Mouse (Mus musculus) intestine, embryonic 14.5 days (tissue): ENCODE measurements around the gene Siah1a. TPM values are rescaled to one million over a fixed set of nuclear protein-coding genes. Genes with fewer than 3 reads are reported as not detected.

Experiments
- ATAC-seq: fragments of 200-750 bp; cut with Nextera tagmentation; replicated peaks from 2 replicates; pipeline ENCODE4 v1.8.0; 2017; ENCODE audit warnings: low read depth, moderate number of reproducible peaks, moderate TSS enrichment, moderate library complexity; ENCODE audit not compliant: low FRiP score, low TSS enrichment
- DNase-seq: peaks from one replicate; pipeline ENCODE4 v3.0.0-alpha.2; 2018; ENCODE audit warnings: low spot score
- H3K27ac ChIP-seq: fragments of 300-500 bp; sonication (generic); 2 replicates; pipeline ENCODE4 v1.5.1; 2014; ENCODE audit warnings: low read depth, mild to moderate bottlenecking, control low read depth
- H3K27me3 ChIP-seq: fragments of 300-500 bp; sonication (generic); replicated peaks from 2 replicates; pipeline ENCODE4 v1.6.1; 2014; ENCODE audit warnings: low read length, control low read depth; ENCODE audit not compliant: control insufficient read depth, insufficient read depth
- H3K36me3 ChIP-seq: fragments of 300-500 bp; sonication (generic); 2 replicates; pipeline ENCODE4 v1.6.1; 2014; ENCODE audit warnings: low read length, control low read depth; ENCODE audit not compliant: control insufficient read depth, insufficient read depth
- H3K4me1 ChIP-seq: fragments of 300-500 bp; sonication (generic); replicated peaks from 2 replicates; pipeline ENCODE4 v1.6.1; 2014; ENCODE audit warnings: low read length, control low read depth, mixed read lengths; ENCODE audit not compliant: control insufficient read depth, insufficient read depth
- H3K4me2 ChIP-seq: fragments of 300-500 bp; sonication (generic); 2 replicates; pipeline ENCODE4 v1.6.1; 2014; ENCODE audit warnings: low read length
- H3K4me3 ChIP-seq: fragments of 300-500 bp; sonication (generic); 2 replicates; pipeline ENCODE4 v1.5.1; 2014; ENCODE audit warnings: low read depth, low read length, control low read depth, mixed read lengths
- H3K9ac ChIP-seq: fragments of 300-500 bp; sonication (generic); 2 replicates; pipeline ENCODE4 v1.6.1; 2014; ENCODE audit warnings: mild to moderate bottlenecking, low read length
- H3K9me3 ChIP-seq: fragments of 300-500 bp; sonication (generic); 2 replicates; pipeline ENCODE4 v1.6.1; 2016; ENCODE audit warnings: low read length, control low read depth; ENCODE audit not compliant: control insufficient read depth
- WGBS: fragments of 180-500 bp; shearing (Covaris S2); extraction: QIAGEN DNeasy Blood & Tissue Kit; methylation state at CpG from one replicate; pipeline ENCODE4 v1.1.7; 2014; 5-methylcytosine and 5-hydroxymethylcytosine counted together
- polyA plus RNA-seq: library from polyadenylated mRNA; unstranded; fragments of >200 nt; fragmentation: Nextera tagmentation; extraction: Ambion mirVana; gene quantifications from 2 replicates; pipeline ENCODE4 v1.2.1, GENCODE M21; 2014

Siah1a gene
- polyA plus RNA-seq, 1 experiment from 2014 or later = 39.2 TPM

GRCm38 (mm10) chr8:86758651-86759050 is 12.9 kb upstream of the Siah1a start:
- Histone ChIP-seq H3K27ac (no peak overlapping the region), H3K4me1 (no peaks in the 10 kb centered on the region), H3K4me3 (no peak overlapping the region), H3K27me3 (peaks cover 10% of the 10 kb centered on the region), H3K36me3 (no peaks in the 10 kb centered on the region), H3K9me3 (no peaks in the 10 kb centered on the region), H3K4me2 (no peak overlapping the region), H3K9ac (no peak overlapping the region)
- DNase-seq (no peak), ATAC-seq (no peak)
- 65% methylated on average over 3 of the region's 3 CpGs for WGBS

DNA sequence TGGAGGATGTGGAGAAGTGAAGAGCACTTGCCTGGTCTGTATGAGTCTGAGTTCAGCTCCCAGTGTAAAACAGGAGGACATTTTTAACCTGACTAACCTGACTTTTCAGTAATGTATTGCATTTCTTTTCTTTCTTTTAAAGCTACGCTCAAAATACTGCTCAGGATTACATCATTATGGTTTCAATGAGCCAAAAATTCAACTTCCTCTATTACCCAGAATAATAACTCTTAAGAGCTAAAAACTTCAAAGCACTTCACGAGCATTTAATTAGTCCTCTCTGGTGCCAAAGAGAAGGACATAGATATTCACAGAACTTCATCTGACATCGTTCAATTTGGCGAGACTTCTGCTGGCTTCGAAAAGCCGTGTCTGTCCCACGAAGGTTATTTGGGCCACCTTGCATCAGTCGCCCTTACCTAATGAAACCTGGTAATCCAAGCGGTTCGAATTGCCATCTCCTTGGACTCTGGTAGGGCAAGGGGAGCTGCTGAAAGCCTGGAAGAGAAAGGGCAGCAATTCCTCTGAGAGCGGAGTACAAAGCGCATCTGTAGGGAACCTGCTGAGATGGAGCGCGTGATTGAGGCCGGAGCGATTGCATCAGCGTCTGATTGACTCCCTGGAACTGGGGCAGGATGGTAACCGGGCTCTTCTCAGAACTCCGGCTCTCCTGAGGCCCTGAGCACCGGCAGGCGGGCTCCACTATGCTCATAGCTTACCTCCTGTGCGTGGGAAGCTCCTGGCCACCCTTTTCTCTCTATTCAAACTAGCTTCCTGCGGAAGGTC is 11.4 kb upstream of the Siah1a start:
- Histone ChIP-seq H3K4me3 (no peak overlapping the region), H3K9me3 (no peaks in the 10 kb centered on the region), H3K4me2 (0 out of 2 replicates have a peak overlapping the region, but pooled peaks have one; percentile 15), H3K27ac (no peak overlapping the region), H3K27me3 (peaks cover 8% of the 10 kb centered on the region; the same call in 1 of the 2 replicates), H3K4me1 (no peaks in the 10 kb centered on the region), H3K36me3 (no peaks in the 10 kb centered on the region), H3K9ac (no peak overlapping the region)
- DNase-seq (no peak), ATAC-seq (no peak)
- 32% methylated on average over 23 of the region's 23 CpGs for WGBS

- DNase-seq (no peak), ATAC-seq (no peak)
- no peak overlapping the region for H3K4me2 ChIP-seq
- H3K36me3 ChIP-seq = no peaks in the 10 kb centered on the region
- WGBS = 44% methylated on average over 2 of the region's 2 CpGs
- no peak overlapping the region for H3K27ac ChIP-seq
- no peaks in the 10 kb centered on the region for H3K9me3 ChIP-seq
- no peak overlapping the region for H3K4me3 ChIP-seq
- H3K9ac ChIP-seq = no peak overlapping the region
- no peaks in the 10 kb centered on the region for H3K27me3 ChIP-seq
- peaks cover 7% of the 10 kb centered on the region for H3K4me1 ChIP-seq
These were observed 4.1 kb upstream of the Siah1a start for GRCm38 (mm10) chr8:86749842-86750241.

DNA sequence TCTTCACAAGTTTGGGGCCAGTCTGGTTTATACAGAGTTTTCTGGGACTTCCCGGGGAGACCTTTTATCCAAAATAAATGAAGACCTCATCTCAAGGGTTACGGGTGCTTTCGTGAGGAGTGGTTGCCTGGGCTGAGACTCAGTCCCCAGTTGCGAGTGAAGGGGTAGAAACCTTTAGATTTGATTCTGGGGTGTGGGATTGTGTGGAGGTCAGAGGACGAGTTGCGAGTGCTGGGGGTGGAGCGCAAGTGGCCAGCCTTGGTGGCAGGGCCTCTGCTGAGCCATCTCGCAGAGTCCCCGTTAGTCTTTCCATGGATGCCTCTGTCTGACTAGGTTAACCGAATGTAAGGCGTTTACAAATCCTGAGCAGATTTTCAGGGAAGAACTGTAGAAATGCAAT is 777 bp upstream of the Siah1a start:
- peak overlapping the region; percentile 98 for H3K9ac ChIP-seq
- H3K4me2 ChIP-seq = peak overlapping the region; percentile 81
- no peaks in the 10 kb centered on the region for H3K27me3 ChIP-seq
- 3% methylated on average over 11 of the region's 11 CpGs for WGBS
- peak overlapping the region; percentile 97; the same call in 1 of the 2 replicates for H3K27ac ChIP-seq
- H3K9me3 ChIP-seq = no peaks in the 10 kb centered on the region
- ATAC-seq (peak; percentile 33; the same call in 1 of the 2 replicates), DNase-seq (no peak)
- H3K36me3 ChIP-seq = no peaks in the 10 kb centered on the region
- peaks cover 13% of the 10 kb centered on the region for H3K4me1 ChIP-seq
- H3K4me3 ChIP-seq = peak overlapping the region; percentile 68

GRCm38 (mm10) chr8:86745935-86746441 is 254 bp upstream of the Siah1a start:
- Histone ChIP-seq H3K36me3 (no peaks in the 10 kb centered on the region), H3K9ac (peak overlapping the region; percentile 98), H3K4me1 (peaks cover 13% of the 10 kb centered on the region), H3K4me2 (peak overlapping the region; percentile 81), H3K27me3 (no peaks in the 10 kb centered on the region), H3K4me3 (peak overlapping the region; percentile 68), H3K27ac (peak overlapping the region; percentile 97), H3K9me3 (no peaks in the 10 kb centered on the region)
- DNase-seq (peak; percentile 97), ATAC-seq (peak; percentile 91)
- WGBS = under 1% methylated on average over 41 of the region's 70 CpGs

DNA sequence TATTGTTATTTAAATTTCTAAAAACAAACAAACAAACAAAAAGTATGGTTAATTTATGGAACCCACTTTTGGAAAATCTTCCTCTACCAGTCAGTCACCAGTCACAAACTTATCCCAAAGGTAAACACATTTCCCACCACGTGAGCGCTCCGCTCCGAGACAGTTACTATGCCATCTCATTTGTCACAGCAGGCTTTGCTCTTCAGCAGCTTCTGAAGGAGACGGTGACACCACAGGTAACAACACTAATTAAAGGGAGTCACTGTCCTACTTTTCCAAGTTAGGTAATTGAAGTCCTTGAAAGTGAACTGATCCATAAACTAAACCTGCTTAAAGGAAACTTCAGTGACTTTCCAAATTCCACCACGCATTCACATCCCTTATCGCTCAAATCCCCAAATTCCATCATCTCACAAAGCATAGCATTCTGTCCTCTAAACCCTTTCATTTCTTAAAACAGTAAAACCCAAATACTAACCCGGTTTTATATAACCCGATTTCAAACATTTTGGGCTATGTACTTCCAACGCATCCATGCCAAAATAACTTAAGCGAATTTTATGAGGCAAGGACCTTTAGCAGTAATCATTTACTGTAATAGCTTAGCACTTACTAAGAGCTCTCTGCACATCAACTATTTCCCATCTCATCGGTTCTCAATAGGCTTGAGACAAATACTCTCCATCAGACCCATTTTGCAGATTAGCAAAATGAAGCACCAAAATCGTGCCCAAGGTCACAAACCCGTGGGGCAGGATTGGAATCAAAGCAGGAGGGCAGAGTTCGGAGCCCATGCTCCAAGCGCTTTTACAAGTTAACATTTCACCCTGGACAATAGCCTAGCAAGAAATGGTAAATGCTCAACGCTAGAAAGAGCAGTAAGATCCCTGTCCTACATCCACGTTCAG is 1.2 kb downstream of the Siah1a start:
- ATAC-seq = no peak
- H3K4me3 ChIP-seq = peak overlapping the region; percentile 68

DNA sequence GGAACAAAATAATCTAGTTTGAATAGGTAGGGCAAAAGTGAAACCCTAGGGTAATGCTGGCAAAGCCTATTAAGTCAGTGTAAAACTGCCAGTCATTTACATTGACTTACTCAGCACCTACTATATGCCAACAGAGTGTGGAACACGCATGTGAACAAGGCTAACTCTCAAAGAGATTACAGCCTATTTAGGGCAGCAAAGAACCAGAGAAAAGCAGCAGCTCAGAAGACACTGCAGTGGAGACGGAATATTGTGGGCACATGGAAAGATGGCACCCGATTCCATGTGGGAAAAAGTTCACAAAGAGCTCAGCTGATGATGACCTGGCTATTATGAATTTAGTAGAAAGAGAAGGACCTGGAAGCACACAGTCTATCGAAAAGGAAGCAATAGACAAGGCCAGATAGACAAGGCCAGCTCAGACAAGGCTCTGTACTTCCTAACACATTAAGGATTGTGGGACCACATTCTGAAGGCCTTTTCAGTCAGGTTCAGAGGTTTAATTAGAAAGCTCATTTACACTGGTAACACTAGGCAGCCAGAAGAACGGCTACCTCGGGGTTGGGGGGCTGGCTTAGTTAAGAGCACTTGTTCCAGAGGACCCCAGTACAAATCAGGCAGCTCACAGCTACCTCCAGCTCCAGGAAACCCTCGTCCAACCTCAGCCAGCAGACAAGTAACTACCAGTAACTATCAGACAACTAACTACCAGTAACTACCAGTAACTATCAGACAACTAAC is 3.0 kb downstream of the Siah1a start:
- no peaks in the 10 kb centered on the region for H3K27me3 ChIP-seq
- DNase-seq = no peak
- H3K27ac ChIP-seq = no peak overlapping the region
- H3K9me3 ChIP-seq = no peaks in the 10 kb centered on the region
- peaks cover 18% of the 10 kb centered on the region for H3K4me1 ChIP-seq
- ATAC-seq = no peak
- WGBS = 84% methylated on average over 7 of the region's 7 CpGs
- H3K36me3 ChIP-seq = no peaks in the 10 kb centered on the region
- H3K9ac ChIP-seq = no peak overlapping the region
- H3K4me2 ChIP-seq = no peak overlapping the region
- no peak overlapping the region for H3K4me3 ChIP-seq

More for the DNA sequence above, 1.2 kb downstream of the Siah1a start:
- peak overlapping the region; percentile 98 for H3K9ac ChIP-seq
- no peak for DNase-seq
- H3K36me3 ChIP-seq = no peaks in the 10 kb centered on the region
- peak overlapping the region; percentile 59 for H3K4me2 ChIP-seq
- H3K27me3 ChIP-seq = no peaks in the 10 kb centered on the region
- peak overlapping the region; percentile 97; the same call in 1 of the 2 replicates for H3K27ac ChIP-seq
- 5% methylated on average over 18 of the region's 18 CpGs for WGBS
- H3K4me1 ChIP-seq = peaks cover 13% of the 10 kb centered on the region
- no peaks in the 10 kb centered on the region for H3K9me3 ChIP-seq

- Histone ChIP-seq H3K27ac (no peak overlapping the region), H3K4me3 (no peak overlapping the region), H3K9ac (no peak overlapping the region), H3K4me2 (no peak overlapping the region), H3K4me1 (peaks cover 14% of the 10 kb centered on the region), H3K27me3 (no peaks in the 10 kb centered on the region), H3K36me3 (no peaks in the 10 kb centered on the region), H3K9me3 (no peaks in the 10 kb centered on the region)
- ATAC-seq (no peak), DNase-seq (no peak)
These were observed 4.1 kb downstream of the Siah1a start for GRCm38 (mm10) chr8:86741627-86742026.
